Comparison of ENCODE assay signal across 10 mouse cellular contexts in genomic region chr6:91509326-91509725, GRCm38 (mm10). TPM values are rescaled to one million over a fixed set of nuclear protein-coding genes. Genes with fewer than 3 reads are reported as not detected.
DNase-seq lines count a peak whose midpoint lies in the region; ATAC-seq and TF ChIP-seq lines count a peak whose summit lies in the region.
"Had no signal": no experiment of that assay in that cellular context is flagged by ENCODE, and none has a peak within 500 bp of the region (broad histone marks: within the 10 kb centered on the region; RNA-seq: fewer than 3 reads in every experiment).

No protein-coding gene starts in this region.

- H3K27me3 ChIP-seq in hindbrain, embryonic 11.5 days (ENCODE audit: control insufficient read depth, insufficient read depth, low read length), result no peaks in the 10 kb centered on the region
- H3K27me3 ChIP-seq in hindbrain, embryonic 13.5 days, result no peaks in the 10 kb centered on the region
- H3K27me3 ChIP-seq in ES-Bruce4 (ENCODE audit: control insufficient read depth, insufficient read depth, low read length, poor library complexity, severe bottlenecking), result no peaks in the 10 kb centered on the region
- no peaks in the 10 kb centered on the region for H3K27me3 ChIP-seq in neural tube, embryonic 11.5 days (ENCODE audit: control insufficient read depth, insufficient read depth, low read length)
- H3K27me3 ChIP-seq: embryonic facial prominence, embryonic 12.5 days; liver, embryonic 15.5 days had no signal

- no peaks in the 10 kb centered on the region for H3K4me1 ChIP-seq in hindbrain, embryonic 11.5 days (replicated peaks; ENCODE audit: control insufficient read depth, insufficient read depth, low read length)
- peaks cover 8% of the 10 kb centered on the region for H3K4me1 ChIP-seq in hindbrain, embryonic 13.5 days (replicated peaks)
- H3K4me1 ChIP-seq in ES-Bruce4 (ENCODE audit: control insufficient read depth, insufficient read depth, low read length), result no peaks in the 10 kb centered on the region
- H3K4me1 ChIP-seq in neural tube, embryonic 11.5 days (ENCODE audit: control insufficient read depth, insufficient read depth, low read length), result no peaks in the 10 kb centered on the region

- no peak for TF ChIP-seq POLR2A in ES-Bruce4 (IDR thresholded peaks at IDR 0.05; ENCODE audit: insufficient read depth, low read length)

- no peak for ATAC-seq in hindbrain, embryonic 11.5 days (ENCODE audit: low FRiP score)
- ATAC-seq in hindbrain, embryonic 13.5 days (ENCODE audit: low FRiP score), result no peak
- no peak for ATAC-seq in neural tube, embryonic 11.5 days (ENCODE audit: insufficient read depth, low FRiP score, low TSS enrichment)

- H3K27ac ChIP-seq in hindbrain, embryonic 11.5 days (ENCODE audit: low read depth, low read length), result no peak overlapping the region
- no peak overlapping the region for H3K27ac ChIP-seq in hindbrain, embryonic 13.5 days
- no peak overlapping the region for H3K27ac ChIP-seq in ES-Bruce4 (ENCODE audit: insufficient read depth, low read length)
- no peak overlapping the region for H3K27ac ChIP-seq in neural tube, embryonic 11.5 days (ENCODE audit: low read depth, low read length)
- H3K27ac ChIP-seq: embryonic facial prominence, embryonic 12.5 days; liver, embryonic 15.5 days had no signal

- peak; percentile 82 for DNase-seq in hindbrain, embryonic 11.5 days (ENCODE audit: low spot score)
- peak; percentile 58 for DNase-seq in c-Kit-positive CD71-positive TER-119-positive erythroid progenitor cells, embryonic 14.5 days (ENCODE audit: low spot score)
- peak; percentile 49 to 55 for DNase-seq in gastrocnemius, adult 8-10 months (ENCODE audit: low spot score in 2 of 2)
- peak; percentile 42 to 47 for DNase-seq in left cerebral cortex, postnatal 36 days (ENCODE audit: low spot score in 2 of 2)
- peak; percentile 64 for DNase-seq in neural tube, embryonic 11.5 days (ENCODE audit: low spot score)
- DNase-seq in thymus, postnatal 14 days, result peak; percentile 92

- WGBS in hindbrain, embryonic 11.5 days, result 46% methylated on average over 7 of the region's 7 CpGs
- WGBS in hindbrain, embryonic 13.5 days, result 45% methylated on average over 7 of the region's 7 CpGs
- WGBS in neural tube, embryonic 11.5 days, result 40% methylated on average over 7 of the region's 7 CpGs

- peak; percentile 94 for TF ChIP-seq CTCF in ES-Bruce4 (IDR thresholded peaks at IDR 0.05; ENCODE audit: low read depth, low read length)

- no peak for TF ChIP-seq EP300 in ES-Bruce4 (IDR thresholded peaks at IDR 0.05; ENCODE audit: insufficient read depth, low read depth, low read length)

- H3K36me3 ChIP-seq in hindbrain, embryonic 11.5 days (ENCODE audit: control insufficient read depth, insufficient read depth, low read length), result peaks cover 6% of the 10 kb centered on the region; the same call in 1 of the 2 replicates
- peaks cover 56% of the 10 kb centered on the region for H3K36me3 ChIP-seq in hindbrain, embryonic 13.5 days
- H3K36me3 ChIP-seq in ES-Bruce4 (ENCODE audit: control insufficient read depth, insufficient read depth, low read length, poor library complexity, severe bottlenecking), result peaks cover 22% of the 10 kb centered on the region
- H3K36me3 ChIP-seq in neural tube, embryonic 11.5 days (ENCODE audit: control insufficient read depth, insufficient read depth, low read length), result peaks cover 21% of the 10 kb centered on the region

- no peak overlapping the region for H3K4me3 ChIP-seq in hindbrain, embryonic 11.5 days (ENCODE audit: low read depth, low read length)
- no peak overlapping the region for H3K4me3 ChIP-seq in hindbrain, embryonic 13.5 days
- H3K4me3 ChIP-seq in ES-Bruce4 (ENCODE audit: low read depth, low read length), result no peak overlapping the region
- no peak overlapping the region for H3K4me3 ChIP-seq in neural tube, embryonic 11.5 days (ENCODE audit: low read depth, low read length)
- H3K4me3 ChIP-seq: embryonic facial prominence, embryonic 12.5 days; liver, embryonic 15.5 days had no signal

- intact Hi-C loops in left cerebral cortex, postnatal 36 days (cut with DNase I), result no loop called here

- H3K4me2 ChIP-seq in hindbrain, embryonic 11.5 days (replicated peaks; ENCODE audit: low read depth, low read length), result no peak overlapping the region
- H3K4me2 ChIP-seq in hindbrain, embryonic 13.5 days, result no peak overlapping the region
- no peak overlapping the region for H3K4me2 ChIP-seq in neural tube, embryonic 11.5 days (ENCODE audit: low read depth)
- H3K4me2 ChIP-seq: embryonic facial prominence, embryonic 12.5 days; liver, embryonic 15.5 days had no signal

- H3K9me3 ChIP-seq in hindbrain, embryonic 11.5 days (ENCODE audit: control insufficient read depth, low read length), result no peaks in the 10 kb centered on the region
- no peaks in the 10 kb centered on the region for H3K9me3 ChIP-seq in hindbrain, embryonic 13.5 days
- H3K9me3 ChIP-seq in ES-Bruce4 (replicated peaks; ENCODE audit: control insufficient read depth, insufficient read depth, low read length, poor library complexity, severe bottlenecking), result no peaks in the 10 kb centered on the region
- H3K9me3 ChIP-seq in neural tube, embryonic 11.5 days (ENCODE audit: control insufficient read depth, low read length), result no peaks in the 10 kb centered on the region
- H3K9me3 ChIP-seq: embryonic facial prominence, embryonic 12.5 days; liver, embryonic 15.5 days had no signal

- no peak overlapping the region for H3K9ac ChIP-seq in hindbrain, embryonic 11.5 days (ENCODE audit: low read depth, low read length)
- no peak overlapping the region for H3K9ac ChIP-seq in hindbrain, embryonic 13.5 days
- H3K9ac ChIP-seq in ES-Bruce4 (ENCODE audit: low read depth, poor library complexity, severe bottlenecking), result no peak overlapping the region
- no peak overlapping the region for H3K9ac ChIP-seq in neural tube, embryonic 11.5 days (ENCODE audit: low read length)
- H3K9ac ChIP-seq: embryonic facial prominence, embryonic 12.5 days; liver, embryonic 15.5 days had no signal

RNA-seq across cellular contexts. Expression of gene Xpc, which starts 6.4 kb away (rescaled TPM):
- 21.0 and 23.4 TPM in 2 replicates for polyA plus RNA-seq in hindbrain, embryonic 11.5 days (2014; fragmentation: Nextera tagmentation; extraction: Ambion mirVana)
- 22.2 and 24.8 TPM in 2 replicates for polyA plus RNA-seq in hindbrain, embryonic 13.5 days (2015; fragmentation: Nextera tagmentation; extraction: Ambion mirVana)
- 15.4 and 16.5 TPM in 2 replicates for polyA plus RNA-seq in ES-Bruce4 (2011; ENCODE audit: insufficient read depth, insufficient read length, low read depth, missing spikeins)
- 1 to 10 TPM; 6.4 to 9.5 (median 8.2) TPM for total RNA-seq in gastrocnemius, adult 8-10 months (2022)
- 10 to 100 TPM; 13.2 to 14.9 TPM for total RNA-seq in left cerebral cortex, postnatal 36 days (2021)
- polyA plus RNA-seq in neural tube, embryonic 11.5 days (2014; fragmentation: Nextera tagmentation; extraction: Ambion mirVana), result 22.2 and 23.9 TPM in 2 replicates

RNA-seq across cellular contexts. Expression of gene Lsm3, which starts 6.4 kb away (rescaled TPM):
- polyA plus RNA-seq in hindbrain, embryonic 11.5 days (2014; fragmentation: Nextera tagmentation; extraction: Ambion mirVana), result 265 and 272 TPM in 2 replicates
- polyA plus RNA-seq in hindbrain, embryonic 13.5 days (2015; fragmentation: Nextera tagmentation; extraction: Ambion mirVana), result 162 and 169 TPM in 2 replicates
- 188 and 207 TPM in 2 replicates for polyA plus RNA-seq in ES-Bruce4 (2011; ENCODE audit: insufficient read depth, insufficient read length, low read depth, missing spikeins)
- total RNA-seq in gastrocnemius, adult 8-10 months (2022), result 10 to 100 TPM; 22.9 to 26.5 (median 24.0) TPM
- 10 to 100 TPM; 35.0 to 41.3 TPM for total RNA-seq in left cerebral cortex, postnatal 36 days (2021)
- polyA plus RNA-seq in neural tube, embryonic 11.5 days (2014; fragmentation: Nextera tagmentation; extraction: Ambion mirVana), result 292 and 313 TPM in 2 replicates

RNA-seq across cellular contexts. Expression of gene Tmem43, which starts 35.8 kb away (rescaled TPM):
- polyA plus RNA-seq in hindbrain, embryonic 11.5 days (2014; fragmentation: Nextera tagmentation; extraction: Ambion mirVana), result 53.1 and 56.1 TPM in 2 replicates
- 43.5 and 44.3 TPM in 2 replicates for polyA plus RNA-seq in hindbrain, embryonic 13.5 days (2015; fragmentation: Nextera tagmentation; extraction: Ambion mirVana)
- 49.2 and 55.3 TPM in 2 replicates for polyA plus RNA-seq in ES-Bruce4 (2011; ENCODE audit: insufficient read depth, insufficient read length, low read depth, missing spikeins)
- total RNA-seq in gastrocnemius, adult 8-10 months (2022), result 10 to 100 TPM; 21.9 to 30.1 (median 24.6) TPM
- total RNA-seq in left cerebral cortex, postnatal 36 days (2021), result 10 to 100 TPM; 24.9 to 29.6 TPM
- polyA plus RNA-seq in neural tube, embryonic 11.5 days (2014; fragmentation: Nextera tagmentation; extraction: Ambion mirVana), result 56.8 and 60.9 TPM in 2 replicates

RNA-seq across cellular contexts. Expression of gene Chchd4, which starts 36.0 kb away (rescaled TPM):
- polyA plus RNA-seq in hindbrain, embryonic 11.5 days (2014; fragmentation: Nextera tagmentation; extraction: Ambion mirVana), result 24.6 and 28.3 TPM in 2 replicates
- 29.9 and 30.4 TPM in 2 replicates for polyA plus RNA-seq in hindbrain, embryonic 13.5 days (2015; fragmentation: Nextera tagmentation; extraction: Ambion mirVana)
- polyA plus RNA-seq in ES-Bruce4 (2011; ENCODE audit: insufficient read depth, insufficient read length, low read depth, missing spikeins), result 24.6 and 27.4 TPM in 2 replicates
- total RNA-seq in gastrocnemius, adult 8-10 months (2022), result 10 to 100 TPM in 1 of 4 experiments, 1 to 10 TPM in 3; 8.4 to 11.4 (median 9.1) TPM
- total RNA-seq in left cerebral cortex, postnatal 36 days (2021), result 10 to 100 TPM; 19.8 to 21.1 TPM
- 26.6 and 26.8 TPM in 2 replicates for polyA plus RNA-seq in neural tube, embryonic 11.5 days (2014; fragmentation: Nextera tagmentation; extraction: Ambion mirVana)
